Mouse (Mus musculus): ENCODE results near the gene Olfr433. TPM values are rescaled to one million over a fixed set of nuclear protein-coding genes. Genes with fewer than 3 reads are reported as not detected.

Olfr433 gene
- not detected for polyA plus RNA-seq (2014; fragmentation: Illumina TruSeq; extraction: RNeasy Lipid Tissue Mini Kit (QIAGEN cat#74804); ENCODE audit: low read depth, low replicate concordance)

GRCm38 (mm10) chr1:174040523-174041177 lies at the start of gene Olfr433:
Olfr433 (plus strand) TSS chr1:174040705.

GRCm38 (mm10) chr1:174031698-174032097 lies 8.8 kb upstream of the Olfr433 start, which contains the start of gene Ifi205:
Ifi205 (minus strand) TSS chr1:174031810.

GRCm38 (mm10) chr1:174048893-174049292 lies 8.4 kb downstream of the Olfr433 start, which contains the start of gene Olfr432:
Olfr432 (plus strand) TSS chr1:174049205.

DNA sequence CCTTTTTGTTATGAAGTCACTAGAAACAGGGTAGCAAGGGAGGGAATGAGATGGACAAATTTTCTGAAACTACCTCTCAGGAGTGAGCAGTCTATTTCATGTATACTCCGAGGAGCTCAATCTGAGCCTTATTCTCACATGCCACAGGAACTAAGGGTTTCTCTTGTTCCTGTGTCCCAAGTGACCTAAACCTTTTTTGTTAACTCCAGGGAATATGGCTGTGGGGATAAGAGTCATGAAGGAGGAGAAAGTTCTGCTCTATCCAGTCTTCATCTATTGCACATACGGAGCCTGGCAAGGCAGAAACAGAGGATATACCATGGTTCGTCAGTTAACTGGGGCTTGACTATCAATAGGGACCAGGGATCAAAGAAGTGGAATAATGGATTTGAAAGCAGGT lies 25.8 kb downstream of the Olfr433 start, which contains the start of gene Olfr430:
Gene Olfr430 (plus strand): TSS at position 301 of the 400 bp plus-strand sequence.

DNA sequence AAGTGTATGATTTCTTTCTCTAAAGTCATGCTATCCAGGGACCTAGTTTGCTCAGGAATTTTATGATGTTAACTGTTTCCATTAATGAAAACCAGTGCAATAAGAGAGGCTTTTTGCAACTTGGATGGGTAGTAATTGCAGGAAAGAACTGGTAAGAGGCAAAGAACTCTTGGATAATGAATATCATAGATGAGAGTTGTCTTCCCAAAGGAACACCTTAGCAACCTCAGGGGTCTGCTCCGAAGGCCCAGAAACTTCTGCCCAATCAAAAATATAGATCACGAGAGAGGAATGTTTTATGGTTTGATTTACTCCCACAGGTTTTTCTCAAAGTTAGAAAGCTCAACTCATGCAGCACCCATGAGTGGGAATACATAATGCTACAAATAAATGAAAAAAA lies 43.5 kb downstream of the Olfr433 start, which contains the start of gene Olfr429:
Gene Olfr429 (plus strand): TSS at position 301 of the 400 bp plus-strand sequence.

Other genes with a start within 250 kb of the Olfr433 start
- 13.5 TPM for gene Ifi211, start 127.7 kb upstream of the Olfr433 start, polyA plus RNA-seq (2014; fragmentation: Illumina TruSeq; extraction: RNeasy Lipid Tissue Mini Kit (QIAGEN cat#74804); ENCODE audit: low read depth, low replicate concordance)
- 85.2 TPM for gene Mndal, start 98.2 kb upstream of the Olfr433 start, polyA plus RNA-seq (2014; fragmentation: Illumina TruSeq; extraction: RNeasy Lipid Tissue Mini Kit (QIAGEN cat#74804); ENCODE audit: low read depth, low replicate concordance)
- 55.6 TPM for gene Ifi203, start 98.0 kb upstream of the Olfr433 start, polyA plus RNA-seq (2014; fragmentation: Illumina TruSeq; extraction: RNeasy Lipid Tissue Mini Kit (QIAGEN cat#74804); ENCODE audit: low read depth, low replicate concordance)
- gene Ifi202b, start 58.0 kb upstream of the Olfr433 start, polyA plus RNA-seq (2014; fragmentation: Illumina TruSeq; extraction: RNeasy Lipid Tissue Mini Kit (QIAGEN cat#74804); ENCODE audit: low read depth, low replicate concordance) = not detected
- 14.8 TPM for gene Ifi205, start 8.9 kb upstream of the Olfr433 start, polyA plus RNA-seq (2014; fragmentation: Illumina TruSeq; extraction: RNeasy Lipid Tissue Mini Kit (QIAGEN cat#74804); ENCODE audit: low read depth, low replicate concordance)
- not detected for gene Olfr432, start 8.5 kb downstream of the Olfr433 start, polyA plus RNA-seq (2014; fragmentation: Illumina TruSeq; extraction: RNeasy Lipid Tissue Mini Kit (QIAGEN cat#74804); ENCODE audit: low read depth, low replicate concordance)
- not detected for gene Olfr430, start 25.9 kb downstream of the Olfr433 start, polyA plus RNA-seq (2014; fragmentation: Illumina TruSeq; extraction: RNeasy Lipid Tissue Mini Kit (QIAGEN cat#74804); ENCODE audit: low read depth, low replicate concordance)
- not detected for gene Olfr429, start 43.6 kb downstream of the Olfr433 start, polyA plus RNA-seq (2014; fragmentation: Illumina TruSeq; extraction: RNeasy Lipid Tissue Mini Kit (QIAGEN cat#74804); ENCODE audit: low read depth, low replicate concordance)
- not detected for gene Olfr427, start 56.2 kb downstream of the Olfr433 start, polyA plus RNA-seq (2014; fragmentation: Illumina TruSeq; extraction: RNeasy Lipid Tissue Mini Kit (QIAGEN cat#74804); ENCODE audit: low read depth, low replicate concordance)
- gene Olfr231, start 80.5 kb downstream of the Olfr433 start, polyA plus RNA-seq (2014; fragmentation: Illumina TruSeq; extraction: RNeasy Lipid Tissue Mini Kit (QIAGEN cat#74804); ENCODE audit: low read depth, low replicate concordance) = not detected
- not detected for gene Olfr424, start 90.8 kb downstream of the Olfr433 start, polyA plus RNA-seq (2014; fragmentation: Illumina TruSeq; extraction: RNeasy Lipid Tissue Mini Kit (QIAGEN cat#74804); ENCODE audit: low read depth, low replicate concordance)
- gene Olfr420, start 114.9 kb downstream of the Olfr433 start, polyA plus RNA-seq (2014; fragmentation: Illumina TruSeq; extraction: RNeasy Lipid Tissue Mini Kit (QIAGEN cat#74804); ENCODE audit: low read depth, low replicate concordance) = not detected
- gene Spta1, start 132.1 kb downstream of the Olfr433 start, polyA plus RNA-seq (2014; fragmentation: Illumina TruSeq; extraction: RNeasy Lipid Tissue Mini Kit (QIAGEN cat#74804); ENCODE audit: low read depth, low replicate concordance) = 0.35 TPM
- not detected for gene Olfr419, start 211.4 kb downstream of the Olfr433 start, polyA plus RNA-seq (2014; fragmentation: Illumina TruSeq; extraction: RNeasy Lipid Tissue Mini Kit (QIAGEN cat#74804); ENCODE audit: low read depth, low replicate concordance)

Measured in sigmoid colon, adult 10 weeks (tissue).